Mouse (Mus musculus) midbrain, embryonic 16.5 days (tissue): ENCODE measurements around the gene Glis1. TPM values are rescaled to one million over a fixed set of nuclear protein-coding genes. Genes with fewer than 3 reads are reported as not detected.

ENCODE experiments used
- ATAC-seq: fragments of 200-750 bp; cut with Nextera tagmentation; 2 replicates; pipeline ENCODE4 v1.8.0; 2017; ENCODE audit warnings: moderate TSS enrichment
- H3K27ac ChIP-seq: fragments of 300-500 bp; sonication (generic); 2 replicates; pipeline ENCODE4 v1.5.1; 2014; ENCODE audit warnings: mild to moderate bottlenecking, low read length, mixed read lengths
- H3K27me3 ChIP-seq: fragments of 300-500 bp; sonication (generic); 2 replicates; pipeline ENCODE4 v1.6.1; 2014; ENCODE audit warnings: low read depth, low read length, mixed read lengths; ENCODE audit not compliant: control insufficient read depth, insufficient read depth
- H3K36me3 ChIP-seq: fragments of 300-500 bp; sonication (generic); 2 replicates; pipeline ENCODE4 v1.6.1; 2014; ENCODE audit warnings: mild to moderate bottlenecking, low read length, moderate library complexity, mixed read lengths; ENCODE audit not compliant: control insufficient read depth, insufficient read depth
- H3K4me1 ChIP-seq: fragments of 300-500 bp; sonication (generic); 2 replicates; pipeline ENCODE4 v1.6.1; 2014; ENCODE audit warnings: mild to moderate bottlenecking, low read length, mixed read lengths; ENCODE audit not compliant: control insufficient read depth, insufficient read depth
- H3K4me2 ChIP-seq: fragments of 300-500 bp; sonication (generic); 2 replicates; pipeline ENCODE4 v1.6.1; 2014; ENCODE audit warnings: mild to moderate bottlenecking, low read length, mixed read lengths
- H3K4me3 ChIP-seq: fragments of 300-500 bp; sonication (generic); 2 replicates; pipeline ENCODE4 v1.5.1; 2014; ENCODE audit warnings: low read depth, mild to moderate bottlenecking, low read length, moderate library complexity, mixed read lengths
- H3K9ac ChIP-seq: fragments of 300-500 bp; sonication (generic); 2 replicates; pipeline ENCODE4 v1.6.1; 2014; ENCODE audit warnings: low read depth, low read length, mixed read lengths
- H3K9me3 ChIP-seq: fragments of 300-500 bp; sonication (generic); replicated peaks from 2 replicates; pipeline ENCODE4 v1.6.1; 2014; ENCODE audit warnings: mild to moderate bottlenecking, low read length, mixed read lengths; ENCODE audit not compliant: control insufficient read depth, poor library complexity, severe bottlenecking
- WGBS: fragments of 180-500 bp; shearing (Covaris S2); extraction: QIAGEN DNeasy Blood & Tissue Kit; methylation state at CpG from one replicate; pipeline ENCODE4 v1.1.7; 2014; 5-methylcytosine and 5-hydroxymethylcytosine counted together
- polyA plus RNA-seq: library from polyadenylated mRNA; unstranded; fragments of >200 nt; fragmentation: Nextera tagmentation; extraction: Ambion mirVana; gene quantifications from 2 replicates; pipeline ENCODE4 v1.2.1, GENCODE M21; 2015

Glis1 gene
- polyA plus RNA-seq, 1 experiment from 2014 or later, result 2.4 TPM

- WGBS, result 94% methylated on average over 12 of the region's 12 CpGs
- no peaks in the 10 kb centered on the region for H3K9me3 ChIP-seq
- peaks cover 4% of the 10 kb centered on the region; the same call in 1 of the 2 replicates for H3K4me1 ChIP-seq
- H3K36me3 ChIP-seq, result no peaks in the 10 kb centered on the region
- ATAC-seq, result no peak
- no peak overlapping the region for H3K4me2 ChIP-seq
- H3K27me3 ChIP-seq, result peaks cover 2% of the 10 kb centered on the region
- no peak overlapping the region for H3K9ac ChIP-seq
- H3K27ac ChIP-seq, result no peak overlapping the region
- no peak overlapping the region for H3K4me3 ChIP-seq
Observed at GRCm38 (mm10) chr4:107425616-107426015, 8.8 kb upstream of the Glis1 start.

- no peaks in the 10 kb centered on the region for H3K9me3 ChIP-seq
- no peaks in the 10 kb centered on the region for H3K27me3 ChIP-seq
- ATAC-seq, result no peak
- H3K4me1 ChIP-seq, result peaks cover 2% of the 10 kb centered on the region; the same call in 1 of the 2 replicates
- H3K4me3 ChIP-seq, result no peak overlapping the region
- no peak overlapping the region for H3K4me2 ChIP-seq
- no peaks in the 10 kb centered on the region for H3K36me3 ChIP-seq
- 84% methylated on average over 9 of the region's 9 CpGs for WGBS
- no peak overlapping the region for H3K9ac ChIP-seq
- H3K27ac ChIP-seq, result no peak overlapping the region
Observed at GRCm38 (mm10) chr4:107426631-107427030, 7.8 kb upstream of the Glis1 start.

- 86% methylated on average over 5 of the region's 5 CpGs for WGBS
- ATAC-seq, result no peak
- H3K4me3 ChIP-seq, result no peak overlapping the region
- H3K4me2 ChIP-seq, result no peak overlapping the region
- no peak overlapping the region for H3K27ac ChIP-seq
- no peaks in the 10 kb centered on the region for H3K9me3 ChIP-seq
- peaks cover 10% of the 10 kb centered on the region for H3K4me1 ChIP-seq
- H3K27me3 ChIP-seq, result peaks cover 32% of the 10 kb centered on the region
- H3K9ac ChIP-seq, result no peak overlapping the region
- H3K36me3 ChIP-seq, result no peaks in the 10 kb centered on the region
Observed at GRCm38 (mm10) chr4:107432717-107433116, 1.7 kb upstream of the Glis1 start.

- H3K36me3 ChIP-seq, result no peaks in the 10 kb centered on the region
- H3K9ac ChIP-seq, result peak overlapping the region; percentile 68
- peak overlapping the region; percentile 89 for H3K4me2 ChIP-seq
- no peak overlapping the region for H3K27ac ChIP-seq
- H3K4me1 ChIP-seq, result peaks cover 10% of the 10 kb centered on the region
- peak overlapping the region; percentile 60 for H3K4me3 ChIP-seq
- no peak for ATAC-seq
- H3K27me3 ChIP-seq, result peaks cover 34% of the 10 kb centered on the region
- H3K9me3 ChIP-seq, result no peaks in the 10 kb centered on the region
- WGBS, result 4% methylated on average over 15 of the region's 15 CpGs
Observed at GRCm38 (mm10) chr4:107433998-107434355, 414 bp upstream of the Glis1 start.

- no peaks in the 10 kb centered on the region for H3K36me3 ChIP-seq
- H3K4me2 ChIP-seq, result peak overlapping the region; percentile 89
- WGBS, result 2% methylated on average over 46 of the region's 47 CpGs
- H3K27me3 ChIP-seq, result peaks cover 35% of the 10 kb centered on the region
- peak; percentile 33; the same call in 1 of the 2 replicates for ATAC-seq
- H3K4me1 ChIP-seq, result peaks cover 10% of the 10 kb centered on the region
- H3K9ac ChIP-seq, result peak overlapping the region; percentile 68
- H3K9me3 ChIP-seq, result no peaks in the 10 kb centered on the region
- peak overlapping the region; percentile 60 for H3K4me3 ChIP-seq
- no peak overlapping the region for H3K27ac ChIP-seq
Observed at GRCm38 (mm10) chr4:107435238-107435946, 1.0 kb downstream of the Glis1 start.

GRCm38 (mm10) chr4:107436476-107436875 is 2.1 kb downstream of the Glis1 start:
- Histone ChIP-seq H3K36me3 (no peaks in the 10 kb centered on the region), H3K4me2 (no peak overlapping the region), H3K9ac (no peak overlapping the region), H3K4me3 (no peak overlapping the region), H3K4me1 (peaks cover 10% of the 10 kb centered on the region), H3K27ac (no peak overlapping the region), H3K9me3 (no peaks in the 10 kb centered on the region), H3K27me3 (peaks cover 42% of the 10 kb centered on the region)
- no peak for ATAC-seq
- 93% methylated on average over 7 of the region's 7 CpGs for WGBS

GRCm38 (mm10) chr4:107438741-107439140 is 4.3 kb downstream of the Glis1 start:
- Histone ChIP-seq H3K27me3 (peaks cover 41% of the 10 kb centered on the region), H3K4me1 (peaks cover 13% of the 10 kb centered on the region), H3K36me3 (no peaks in the 10 kb centered on the region), H3K27ac (no peak overlapping the region), H3K9me3 (no peaks in the 10 kb centered on the region), H3K9ac (no peak overlapping the region), H3K4me3 (no peak overlapping the region), H3K4me2 (no peak overlapping the region)
- 91% methylated on average over 8 of the region's 8 CpGs for WGBS
- ATAC-seq, result no peak

- no peak overlapping the region for H3K4me2 ChIP-seq
Observed at GRCm38 (mm10) chr4:107440306-107440705, 5.9 kb downstream of the Glis1 start.

GRCm38 (mm10) chr4:107442288-107442687 is 7.9 kb downstream of the Glis1 start:
- Histone ChIP-seq H3K9ac (no peak overlapping the region), H3K9me3 (no peaks in the 10 kb centered on the region), H3K27me3 (peaks cover 29% of the 10 kb centered on the region), H3K4me3 (no peak overlapping the region), H3K4me2 (no peak overlapping the region), H3K4me1 (peaks cover 3% of the 10 kb centered on the region; the same call in 1 of the 2 replicates), H3K36me3 (no peaks in the 10 kb centered on the region), H3K27ac (no peak overlapping the region)
- WGBS, result 55% methylated on average over 11 of the region's 11 CpGs
- no peak for ATAC-seq

More at GRCm38 (mm10) chr4:107440306-107440705, 5.9 kb downstream of the Glis1 start:
- WGBS, result 26% methylated on average over 13 of the region's 13 CpGs
- no peak for ATAC-seq
- H3K27ac ChIP-seq, result no peak overlapping the region
- no peaks in the 10 kb centered on the region for H3K36me3 ChIP-seq
- H3K9ac ChIP-seq, result no peak overlapping the region
- H3K4me1 ChIP-seq, result peaks cover 10% of the 10 kb centered on the region
- no peak overlapping the region for H3K4me3 ChIP-seq
- no peaks in the 10 kb centered on the region for H3K9me3 ChIP-seq
- peaks cover 44% of the 10 kb centered on the region for H3K27me3 ChIP-seq
